Mouse (Mus musculus) lung, postnatal 0 days (tissue): ENCODE measurements around the gene Cyb5r3. TPM values are rescaled to one million over a fixed set of nuclear protein-coding genes. Genes with fewer than 3 reads are reported as not detected.
"Not testable (repeated sequence)": the region's sequence is repeated elsewhere in the genome, so short reads cannot be mapped to it uniquely, and the experiment has no call there.

ENCODE experiments used
- ATAC-seq: fragments of 200-750 bp; cut with Nextera tagmentation; 2 replicates; pipeline ENCODE4 v1.8.0; 2017; ENCODE audit warnings: moderate library complexity
- DNase-seq: peaks from one replicate; pipeline ENCODE4 v3.0.0-alpha.2; 2016; ENCODE audit warnings: low spot score
- H3K27ac ChIP-seq: fragments of 300-500 bp; sonication (generic); 2 replicates; pipeline ENCODE4 v1.5.1; 2014; ENCODE audit warnings: antibody characterized with exemption, mild to moderate bottlenecking, low read length, mixed read lengths
- H3K27me3 ChIP-seq: fragments of 300-500 bp; sonication (generic); replicated peaks from 2 replicates; pipeline ENCODE4 v1.6.1; 2014; ENCODE audit warnings: low read length, mixed read lengths; ENCODE audit not compliant: insufficient read depth
- H3K36me3 ChIP-seq: fragments of 300-500 bp; sonication (generic); 2 replicates; pipeline ENCODE4 v1.6.1; 2014; ENCODE audit warnings: low read length, mixed read lengths; ENCODE audit not compliant: insufficient read depth
- H3K4me1 ChIP-seq: fragments of 300-500 bp; sonication (generic); 2 replicates; pipeline ENCODE4 v1.6.1; 2014; ENCODE audit warnings: antibody characterized with exemption, low read depth, low read length, mixed read lengths; ENCODE audit not compliant: insufficient read depth
- H3K4me2 ChIP-seq: fragments of 300-500 bp; sonication (generic); replicated peaks from 2 replicates; pipeline ENCODE4 v1.6.1; 2014; ENCODE audit warnings: low read depth, mild to moderate bottlenecking, low read length, moderate library complexity, mixed read lengths
- H3K4me3 ChIP-seq: fragments of 300-500 bp; sonication (generic); 2 replicates; pipeline ENCODE4 v1.5.1; 2014; ENCODE audit warnings: low read depth, low read length
- H3K9ac ChIP-seq: fragments of 300-500 bp; sonication (generic); replicated peaks from 2 replicates; pipeline ENCODE4 v1.6.1; 2014; ENCODE audit warnings: low read depth, mild to moderate bottlenecking
- H3K9me3 ChIP-seq: fragments of 300-500 bp; sonication (generic); 2 replicates; pipeline ENCODE4 v1.6.1; 2016; ENCODE audit warnings: low read length, mixed read lengths
- CTCF ChIP-seq: IDR thresholded peaks from 2 replicates; pipeline ENCODE4 v1.5.1; 2016; ENCODE audit warnings: antibody characterized with exemption, mild to moderate bottlenecking
- EP300 ChIP-seq: IDR thresholded peaks from 2 replicates; pipeline ENCODE4 v1.6.1; 2016; ENCODE audit warnings: antibody characterized with exemption, mild to moderate bottlenecking, control low read depth
- WGBS: fragments of 180-500 bp; shearing (Covaris S2); extraction: QIAGEN DNeasy Blood & Tissue Kit; methylation state at CpG from one replicate; pipeline ENCODE4 v1.1.7; 2014; 5-methylcytosine and 5-hydroxymethylcytosine counted together
- polyA plus RNA-seq: library from polyadenylated mRNA; unstranded; fragments of >200 nt; fragmentation: Nextera tagmentation; extraction: Ambion mirVana; gene quantifications from 2 replicates; pipeline ENCODE4 v1.2.1, GENCODE M21; 2015

Gene Cyb5r3
- polyA plus RNA-seq, 1 experiment from 2014 or later = 183 TPM

DNA sequence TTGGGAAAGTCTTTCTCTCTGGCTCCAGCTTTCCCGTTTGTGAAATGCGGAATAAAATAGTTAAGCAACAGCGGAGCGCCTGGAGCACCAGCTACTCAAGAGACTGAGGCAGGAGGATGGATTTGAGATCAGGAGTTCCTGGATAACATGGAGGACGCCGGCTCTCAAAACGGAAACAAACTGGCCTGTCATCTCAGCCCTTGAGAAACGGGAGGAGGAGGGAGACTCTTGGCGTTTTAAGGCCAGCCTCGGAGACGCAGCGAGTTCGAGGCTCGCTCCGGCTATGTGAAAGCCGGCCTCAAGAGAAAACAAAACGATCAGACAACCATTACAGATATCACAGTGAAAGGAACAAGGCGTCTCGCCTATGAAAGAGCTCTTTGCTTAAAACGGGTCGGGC lies 24.0 kb downstream of the Cyb5r3 start:
- H3K4me2 ChIP-seq = peak overlapping the region; percentile 56
- no peaks in the 10 kb centered on the region for H3K9me3 ChIP-seq
- no peaks in the 10 kb centered on the region for H3K27me3 ChIP-seq
- no peak for TF ChIP-seq EP300
- H3K4me1 ChIP-seq = no peaks in the 10 kb centered on the region; the same call in 1 of the 2 replicates
- peak overlapping the region; percentile 95 for H3K4me3 ChIP-seq
- under 1% methylated on average over 21 of the region's 21 CpGs for WGBS
- H3K27ac ChIP-seq = peak overlapping the region; percentile 99
- H3K36me3 ChIP-seq = peaks cover 4% of the 10 kb centered on the region; the same call in 1 of the 2 replicates
- DNase-seq = peak; percentile 54
- ATAC-seq = no peak
- peak overlapping the region; percentile 84 for H3K9ac ChIP-seq

GRCm38 (mm10) chr15:83145541-83145940 lies 26.9 kb downstream of the Cyb5r3 start:
- H3K9ac ChIP-seq = no peak overlapping the region
- H3K36me3 ChIP-seq = peaks cover 4% of the 10 kb centered on the region; the same call in 1 of the 2 replicates
- ATAC-seq (no peak), DNase-seq (peak; percentile 48)
- H3K4me1 ChIP-seq = no peaks in the 10 kb centered on the region; the same call in 1 of the 2 replicates
- H3K27ac ChIP-seq = no peak overlapping the region
- H3K4me2 ChIP-seq = no peak overlapping the region
- no peak overlapping the region for H3K4me3 ChIP-seq
- no peaks in the 10 kb centered on the region for H3K9me3 ChIP-seq
- TF ChIP-seq EP300 (no peak), CTCF (no peak)
- WGBS = 72% methylated on average over 6 of the region's 6 CpGs
- H3K27me3 ChIP-seq = no peaks in the 10 kb centered on the region

DNA sequence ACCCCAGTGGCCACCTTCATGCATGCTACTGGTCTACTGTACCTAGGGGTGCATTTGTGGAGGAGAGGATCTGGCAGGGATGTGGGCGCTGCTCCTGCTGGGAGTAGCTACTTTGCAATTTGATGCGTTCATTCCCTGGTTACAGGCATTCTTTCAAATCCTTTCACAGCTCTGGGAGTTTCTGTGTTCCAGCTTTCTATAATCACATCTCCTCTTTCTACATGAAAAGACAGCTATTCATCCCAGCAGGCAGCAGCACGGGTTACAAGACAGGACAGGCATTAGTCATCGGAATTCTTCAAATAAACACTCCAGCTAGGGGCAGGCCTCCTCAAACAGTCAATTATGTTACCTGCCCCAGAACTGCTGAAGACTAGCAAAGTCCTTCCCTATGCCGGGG lies 29.5 kb downstream of the Cyb5r3 start:
- no peak overlapping the region for H3K4me3 ChIP-seq
- H3K36me3 ChIP-seq = peaks cover 4% of the 10 kb centered on the region; the same call in 1 of the 2 replicates
- TF ChIP-seq CTCF = no peak
- no peak for TF ChIP-seq EP300
- DNase-seq = peak; percentile 40
- no peak overlapping the region for H3K9ac ChIP-seq
- no peaks in the 10 kb centered on the region; the same call in 1 of the 2 replicates for H3K4me1 ChIP-seq
- no peaks in the 10 kb centered on the region for H3K27me3 ChIP-seq
- no peak overlapping the region for H3K4me2 ChIP-seq
- WGBS = 23% methylated on average over 5 of the region's 5 CpGs
- H3K9me3 ChIP-seq = no peaks in the 10 kb centered on the region
- peak; percentile 52 for ATAC-seq
- H3K27ac ChIP-seq = peak overlapping the region; percentile 10; the same call in 1 of the 2 replicates

GRCm38 (mm10) chr15:83135654-83136053 lies 36.7 kb downstream of the Cyb5r3 start:
- H3K27me3 ChIP-seq = no peaks in the 10 kb centered on the region
- WGBS = 68% methylated on average over 2 of the region's 2 CpGs
- no peak overlapping the region for H3K9ac ChIP-seq
- no peaks in the 10 kb centered on the region for H3K9me3 ChIP-seq
- TF ChIP-seq CTCF (no peak), EP300 (no peak)
- peaks cover 33% of the 10 kb centered on the region for H3K36me3 ChIP-seq
- H3K4me2 ChIP-seq = no peak overlapping the region
- no peaks in the 10 kb centered on the region for H3K4me1 ChIP-seq
- no peak overlapping the region for H3K27ac ChIP-seq
- ATAC-seq (no peak), DNase-seq (no peak)
- no peak overlapping the region for H3K4me3 ChIP-seq

- Histone ChIP-seq H3K4me3 (no peak overlapping the region), H3K36me3 (peaks cover 36% of the 10 kb centered on the region), H3K9me3 (no peaks in the 10 kb centered on the region), H3K9ac (no peak overlapping the region), H3K4me1 (no peaks in the 10 kb centered on the region), H3K4me2 (no peak overlapping the region), H3K27me3 (no peaks in the 10 kb centered on the region), H3K27ac (no peak overlapping the region)
- DNase-seq (no peak), ATAC-seq (no peak)
- 85% methylated on average over 6 of the region's 6 CpGs for WGBS
- TF ChIP-seq CTCF = no peak
- no peak for TF ChIP-seq EP300
These were observed 37.7 kb downstream of the Cyb5r3 start for GRCm38 (mm10) chr15:83134671-83135070.

DNA sequence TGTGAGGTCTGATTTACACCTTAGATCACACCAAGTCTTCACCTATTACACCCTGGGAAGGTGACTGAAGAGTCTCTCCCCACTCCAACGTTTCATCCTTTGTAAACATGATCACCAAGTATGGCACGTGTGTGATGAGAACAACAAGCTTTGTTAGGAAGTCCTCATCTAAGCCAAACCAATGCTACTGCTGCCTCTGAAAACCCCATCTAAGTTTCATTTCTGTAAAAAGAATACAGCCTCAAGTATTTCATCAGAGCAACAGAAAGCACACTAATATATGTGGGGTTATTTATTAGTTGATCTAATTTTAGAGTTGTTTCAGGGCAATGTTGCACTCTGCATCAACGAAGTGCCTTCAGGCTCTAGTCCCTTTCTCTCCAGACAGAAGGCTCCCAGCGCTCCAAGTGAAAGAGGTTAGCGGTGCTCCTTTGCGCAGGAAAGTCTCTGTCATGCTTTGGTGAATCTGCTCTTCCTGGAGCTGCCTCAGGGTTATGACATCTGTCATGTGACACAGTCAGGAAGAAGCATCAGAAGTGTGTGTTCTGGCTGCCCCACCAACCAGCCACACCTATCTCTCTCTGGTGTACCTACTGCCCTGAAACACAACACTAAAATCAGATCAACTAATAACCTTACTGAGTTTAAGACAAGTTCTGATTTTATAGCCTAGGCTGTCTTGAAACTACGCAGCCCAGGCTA lies 42.7 kb downstream of the Cyb5r3 start:
- Histone ChIP-seq H3K27me3 (no peaks in the 10 kb centered on the region), H3K27ac (no peak overlapping the region), H3K4me1 (no peaks in the 10 kb centered on the region), H3K4me3 (no peak overlapping the region), H3K9me3 (no peaks in the 10 kb centered on the region), H3K36me3 (peaks cover 58% of the 10 kb centered on the region), H3K4me2 (no peak overlapping the region), H3K9ac (no peak overlapping the region)
- no peak for DNase-seq
- TF ChIP-seq EP300 (no peak), CTCF (no peak)
- 84% methylated on average over 7 of the region's 7 CpGs for WGBS
- ATAC-seq = no peak

DNA sequence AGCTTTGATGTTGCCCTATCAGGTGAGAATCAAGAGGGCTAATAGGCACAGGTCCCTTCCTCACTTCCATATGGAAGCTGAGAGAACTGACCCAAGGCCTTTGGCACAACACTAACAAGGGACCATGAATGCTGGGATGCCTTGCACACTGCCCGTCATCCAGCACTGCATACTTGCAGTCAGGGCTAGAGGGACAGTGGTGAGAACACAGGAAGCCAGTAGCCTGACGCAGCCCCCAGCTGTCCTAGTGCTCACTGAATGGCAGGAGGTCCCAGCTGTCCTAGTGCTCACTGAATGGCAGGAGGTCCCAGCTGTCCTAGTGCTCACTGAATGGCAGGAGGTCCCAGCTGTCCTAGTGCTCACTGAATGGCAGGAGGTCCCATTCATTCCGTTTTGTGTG lies 45.4 kb downstream of the Cyb5r3 start:
- not testable (repeated sequence) for H3K4me3 ChIP-seq, H3K4me1 ChIP-seq, H3K9ac ChIP-seq, H3K27ac ChIP-seq, H3K27me3 ChIP-seq, H3K4me2 ChIP-seq, H3K9me3 ChIP-seq
- 74% methylated on average over 3 of the region's 3 CpGs for WGBS
- peaks cover 49% of the 10 kb centered on the region for H3K36me3 ChIP-seq
- peak; percentile 53 for DNase-seq
- ATAC-seq = peak; percentile 47
